Mouse (Mus musculus): ENCODE measurements at regions not wholly inside any gene's neighbourhood (a gene's known extent, or its start where the extent isn't known, plus 50 kb on each side); places are given as distances from the start of the nearest gene placed in this dataset.

- no peaks in the 10 kb centered on the region for H3K9me3 ChIP-seq (replicated peaks; ENCODE audit: control insufficient read depth, low read length)
- H3K27ac ChIP-seq (ENCODE audit: low read length): no peak overlapping the region
- H3K4me1 ChIP-seq (ENCODE audit: control insufficient read depth, insufficient read depth, low read length): no peaks in the 10 kb centered on the region
- no peak overlapping the region for H3K4me3 ChIP-seq (replicated peaks; ENCODE audit: low read length)
- no peak overlapping the region for H3K4me2 ChIP-seq (ENCODE audit: low read depth, low read length)
- H3K9ac ChIP-seq (ENCODE audit: low read length): no peak overlapping the region
- no peaks in the 10 kb centered on the region for H3K36me3 ChIP-seq (ENCODE audit: control insufficient read depth, insufficient read depth, low read length)
- no peaks in the 10 kb centered on the region for H3K27me3 ChIP-seq (ENCODE audit: control insufficient read depth, insufficient read depth, low read length)
- 87% methylated on average over 3 of the region's 3 CpGs for WGBS
- ATAC-seq (ENCODE audit: insufficient read depth, low FRiP score): no peak
Observed at GRCm38 (mm10) chr13:69182478-69182877, 183.1 kb upstream of the Adcy2 start.

DNA sequence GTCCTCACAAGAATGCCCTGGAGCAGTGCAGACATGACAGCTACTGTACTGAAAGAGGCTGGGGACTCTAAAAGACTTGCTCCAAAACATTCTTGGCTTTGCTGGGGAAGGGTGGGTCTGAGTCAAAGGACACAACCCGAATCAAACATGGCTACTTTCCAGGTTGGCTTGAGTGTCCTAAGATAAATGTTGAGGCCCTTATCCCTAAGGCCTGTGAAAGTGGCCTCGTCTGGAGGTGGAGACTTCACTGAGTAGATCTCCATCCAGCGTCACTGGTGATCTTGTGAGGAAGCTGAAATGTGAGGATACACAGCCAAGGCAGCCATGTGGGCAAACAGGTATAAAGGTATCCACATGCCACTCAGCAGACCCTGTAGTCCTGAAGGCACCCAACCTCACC is 191.3 kb upstream of the Adcy2 start:
- H3K4me2 ChIP-seq (ENCODE audit: low read depth, low read length): no peak overlapping the region

DNA sequence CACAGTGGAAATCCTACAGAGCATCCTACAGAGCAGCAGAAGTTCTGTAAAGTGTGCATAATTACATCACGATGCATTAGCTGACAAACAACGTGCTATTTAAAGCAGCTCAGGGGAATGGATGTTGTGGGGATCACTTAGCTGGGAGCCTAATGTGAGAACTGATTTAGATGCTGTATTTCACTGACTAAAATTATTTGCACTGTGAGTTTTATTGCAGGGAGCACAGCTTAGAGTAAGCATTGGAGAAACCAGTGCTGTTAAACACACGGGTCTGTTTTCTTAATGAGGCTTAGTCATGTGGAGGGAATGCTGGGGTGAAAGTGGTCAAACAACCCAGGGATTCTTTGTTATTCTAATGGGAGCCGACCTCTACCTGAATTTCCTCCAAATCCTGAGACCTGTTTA is 197.1 kb upstream of the Adcy2 start:
- WGBS: 7% methylated on average over 4 of the region's 4 CpGs
- H3K27ac ChIP-seq (ENCODE audit: low read length): no peak overlapping the region
- no peaks in the 10 kb centered on the region for H3K36me3 ChIP-seq (ENCODE audit: control insufficient read depth, insufficient read depth, low read length)
- H3K4me3 ChIP-seq (replicated peaks; ENCODE audit: low read length): no peak overlapping the region
- H3K9me3 ChIP-seq (replicated peaks; ENCODE audit: control insufficient read depth, low read length): no peaks in the 10 kb centered on the region
- no peaks in the 10 kb centered on the region for H3K4me1 ChIP-seq (ENCODE audit: control insufficient read depth, insufficient read depth, low read length)
- H3K9ac ChIP-seq (ENCODE audit: low read length): no peak overlapping the region
- no peak for ATAC-seq (ENCODE audit: insufficient read depth, low FRiP score)
- H3K4me2 ChIP-seq (ENCODE audit: low read depth, low read length): no peak overlapping the region
- H3K27me3 ChIP-seq (ENCODE audit: control insufficient read depth, insufficient read depth, low read length): no peaks in the 10 kb centered on the region

More for the DNA sequence above, 191.3 kb upstream of the Adcy2 start:
- no peak for ATAC-seq (ENCODE audit: insufficient read depth, low FRiP score)
- no peaks in the 10 kb centered on the region for H3K36me3 ChIP-seq (ENCODE audit: control insufficient read depth, insufficient read depth, low read length)
- 52% methylated on average over 3 of the region's 3 CpGs for WGBS
- H3K9ac ChIP-seq (ENCODE audit: low read length): no peak overlapping the region
- no peak overlapping the region for H3K4me3 ChIP-seq (replicated peaks; ENCODE audit: low read length)
- no peaks in the 10 kb centered on the region for H3K4me1 ChIP-seq (ENCODE audit: control insufficient read depth, insufficient read depth, low read length)
- H3K9me3 ChIP-seq (replicated peaks; ENCODE audit: control insufficient read depth, low read length): no peaks in the 10 kb centered on the region
- no peak overlapping the region for H3K27ac ChIP-seq (ENCODE audit: low read length)
- no peaks in the 10 kb centered on the region for H3K27me3 ChIP-seq (ENCODE audit: control insufficient read depth, insufficient read depth, low read length)

- Histone ChIP-seq H3K27me3 (ENCODE audit: control insufficient read depth, insufficient read depth, low read length) (no peaks in the 10 kb centered on the region), H3K4me2 (ENCODE audit: low read depth, low read length) (no peak overlapping the region), H3K4me1 (ENCODE audit: control insufficient read depth, insufficient read depth, low read length) (no peaks in the 10 kb centered on the region), H3K27ac (ENCODE audit: low read length) (no peak overlapping the region), H3K36me3 (ENCODE audit: control insufficient read depth, insufficient read depth, low read length) (no peaks in the 10 kb centered on the region), H3K4me3 (replicated peaks; ENCODE audit: low read length) (no peak overlapping the region), H3K9me3 (replicated peaks; ENCODE audit: control insufficient read depth, low read length) (no peaks in the 10 kb centered on the region), H3K9ac (ENCODE audit: low read length) (no peak overlapping the region)
- WGBS: 63% methylated on average over 10 of the region's 10 CpGs
- no peak for ATAC-seq (ENCODE audit: insufficient read depth, low FRiP score)
Observed at GRCm38 (mm10) chr13:69207741-69208568, 208.6 kb upstream of the Adcy2 start.

DNA sequence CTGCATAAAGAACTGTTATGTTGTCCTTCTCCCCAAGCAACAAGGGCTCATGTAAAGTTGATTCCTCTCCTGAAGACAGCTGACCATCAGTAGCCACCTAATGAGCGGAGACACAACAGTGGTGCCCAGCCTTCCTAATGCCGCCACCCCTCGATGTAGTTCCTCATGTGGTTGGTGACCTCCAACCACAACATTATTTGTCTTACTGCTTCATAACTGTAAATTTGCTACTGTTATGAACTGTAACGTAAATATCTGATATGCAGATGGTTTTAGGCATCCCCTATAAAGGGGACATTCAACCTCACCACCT is 209.2 kb upstream of the Adcy2 start:
- no peak for ATAC-seq (ENCODE audit: insufficient read depth, low FRiP score)
- H3K9me3 ChIP-seq (replicated peaks; ENCODE audit: control insufficient read depth, low read length): no peaks in the 10 kb centered on the region
- H3K27me3 ChIP-seq (ENCODE audit: control insufficient read depth, insufficient read depth, low read length): no peaks in the 10 kb centered on the region
- H3K4me1 ChIP-seq (ENCODE audit: control insufficient read depth, insufficient read depth, low read length): no peaks in the 10 kb centered on the region
- no peaks in the 10 kb centered on the region for H3K36me3 ChIP-seq (ENCODE audit: control insufficient read depth, insufficient read depth, low read length)
- no peak overlapping the region for H3K27ac ChIP-seq (ENCODE audit: low read length)
- WGBS: 75% methylated on average over 4 of the region's 4 CpGs
- H3K4me3 ChIP-seq (replicated peaks; ENCODE audit: low read length): no peak overlapping the region
- no peak overlapping the region for H3K9ac ChIP-seq (ENCODE audit: low read length)
- H3K4me2 ChIP-seq (ENCODE audit: low read depth, low read length): no peak overlapping the region

GRCm38 (mm10) chr13:69216579-69216978 is 217.2 kb upstream of the Adcy2 start:
- Histone ChIP-seq H3K27me3 (ENCODE audit: control insufficient read depth, insufficient read depth, low read length) (no peaks in the 10 kb centered on the region), H3K4me3 (replicated peaks; ENCODE audit: low read length) (no peak overlapping the region), H3K4me2 (ENCODE audit: low read depth, low read length) (no peak overlapping the region), H3K4me1 (ENCODE audit: control insufficient read depth, insufficient read depth, low read length) (no peaks in the 10 kb centered on the region), H3K36me3 (ENCODE audit: control insufficient read depth, insufficient read depth, low read length) (no peaks in the 10 kb centered on the region), H3K9me3 (replicated peaks; ENCODE audit: control insufficient read depth, low read length) (no peaks in the 10 kb centered on the region), H3K9ac (ENCODE audit: low read length) (no peak overlapping the region), H3K27ac (ENCODE audit: low read length) (no peak overlapping the region)
- ATAC-seq (ENCODE audit: insufficient read depth, low FRiP score): no peak
- WGBS: 74% methylated on average over 3 of the region's 3 CpGs

GRCm38 (mm10) chr13:69220425-69220824 is 221.1 kb upstream of the Adcy2 start:
- WGBS: 81% methylated on average over 1 of the region's 1 CpGs

DNA sequence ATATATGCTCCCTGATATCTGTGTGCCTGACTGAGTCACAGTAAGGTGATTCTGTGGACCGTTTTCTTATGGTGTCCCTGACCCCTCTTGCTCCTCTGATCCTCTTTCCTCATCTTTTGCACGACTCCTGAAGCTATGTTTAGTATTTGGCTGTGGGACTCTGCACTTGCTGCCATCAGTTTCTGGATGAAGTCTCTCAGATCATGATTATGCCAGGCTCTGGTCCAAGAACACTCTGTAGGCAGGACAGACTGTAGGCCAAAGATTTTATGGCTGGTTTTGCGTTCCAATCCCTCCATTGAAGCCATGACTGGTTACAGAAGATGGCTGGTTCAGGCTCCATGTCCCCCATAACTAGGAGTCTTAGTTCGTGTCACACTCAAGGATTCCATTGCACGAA is 227.2 kb upstream of the Adcy2 start:
- Histone ChIP-seq H3K27ac (ENCODE audit: low read length) (no peak overlapping the region), H3K4me2 (ENCODE audit: low read depth, low read length) (no peak overlapping the region), H3K9me3 (replicated peaks; ENCODE audit: control insufficient read depth, low read length) (no peaks in the 10 kb centered on the region), H3K4me1 (ENCODE audit: control insufficient read depth, insufficient read depth, low read length) (no peaks in the 10 kb centered on the region), H3K27me3 (ENCODE audit: control insufficient read depth, insufficient read depth, low read length) (no peaks in the 10 kb centered on the region), H3K4me3 (replicated peaks; ENCODE audit: low read length) (no peak overlapping the region), H3K9ac (ENCODE audit: low read length) (no peak overlapping the region), H3K36me3 (ENCODE audit: control insufficient read depth, insufficient read depth, low read length) (no peaks in the 10 kb centered on the region)
- ATAC-seq (ENCODE audit: insufficient read depth, low FRiP score): no peak
- WGBS: 67% methylated on average over 5 of the region's 5 CpGs

More at GRCm38 (mm10) chr13:69220425-69220824, 221.1 kb upstream of the Adcy2 start:
- no peaks in the 10 kb centered on the region for H3K27me3 ChIP-seq (ENCODE audit: control insufficient read depth, insufficient read depth, low read length)
- no peaks in the 10 kb centered on the region for H3K4me1 ChIP-seq (ENCODE audit: control insufficient read depth, insufficient read depth, low read length)
- H3K4me3 ChIP-seq (replicated peaks; ENCODE audit: low read length): no peak overlapping the region
- H3K27ac ChIP-seq (ENCODE audit: low read length): no peak overlapping the region
- no peak overlapping the region for H3K9ac ChIP-seq (ENCODE audit: low read length)
- H3K4me2 ChIP-seq (ENCODE audit: low read depth, low read length): no peak overlapping the region
- no peaks in the 10 kb centered on the region for H3K36me3 ChIP-seq (ENCODE audit: control insufficient read depth, insufficient read depth, low read length)
- ATAC-seq (ENCODE audit: insufficient read depth, low FRiP score): no peak
- H3K9me3 ChIP-seq (replicated peaks; ENCODE audit: control insufficient read depth, low read length): no peaks in the 10 kb centered on the region

GRCm38 (mm10) chr13:69230361-69230943 is 231.1 kb upstream of the Adcy2 start:
- Histone ChIP-seq H3K36me3 (ENCODE audit: control insufficient read depth, insufficient read depth, low read length) (no peaks in the 10 kb centered on the region), H3K4me3 (replicated peaks; ENCODE audit: low read length) (no peak overlapping the region), H3K4me1 (ENCODE audit: control insufficient read depth, insufficient read depth, low read length) (no peaks in the 10 kb centered on the region), H3K27me3 (ENCODE audit: control insufficient read depth, insufficient read depth, low read length) (no peaks in the 10 kb centered on the region), H3K27ac (ENCODE audit: low read length) (no peak overlapping the region), H3K9ac (ENCODE audit: low read length) (no peak overlapping the region), H3K4me2 (ENCODE audit: low read depth, low read length) (no peak overlapping the region), H3K9me3 (replicated peaks; ENCODE audit: control insufficient read depth, low read length) (no peaks in the 10 kb centered on the region)
- WGBS: 76% methylated on average over 10 of the region's 10 CpGs
- ATAC-seq (ENCODE audit: insufficient read depth, low FRiP score): no peak

All from stomach, embryonic 16.5 days (tissue).